Mouse (Mus musculus) midbrain, postnatal 0 days (tissue): ENCODE results near the gene Tmem87a. TPM values are rescaled to one million over a fixed set of nuclear protein-coding genes. Genes with fewer than 3 reads are reported as not detected.

Experiments
- ATAC-seq: fragments of 200-750 bp; cut with Nextera tagmentation; 2 replicates; pipeline ENCODE4 v1.8.0; 2017; ENCODE audit warnings: moderate number of reproducible peaks, mild to moderate bottlenecking, moderate TSS enrichment, moderate library complexity; ENCODE audit not compliant: low FRiP score
- DNase-seq: peaks from one replicate; pipeline ENCODE4 v3.0.0-alpha.2; 2015; ENCODE audit warnings: low spot score
- H3K27ac ChIP-seq: fragments of 300-500 bp; sonication (generic); 2 replicates; pipeline ENCODE4 v1.5.1; 2014; ENCODE audit warnings: low read depth, mild to moderate bottlenecking, low read length, mixed read lengths
- H3K27me3 ChIP-seq: fragments of 300-500 bp; sonication (generic); 2 replicates; pipeline ENCODE4 v1.6.1; 2014; ENCODE audit warnings: low read length, control low read depth, mixed read lengths; ENCODE audit not compliant: insufficient read depth
- H3K36me3 ChIP-seq: fragments of 300-500 bp; sonication (generic); 2 replicates; pipeline ENCODE4 v1.6.1; 2014; ENCODE audit warnings: low read length, control low read depth, mixed read lengths; ENCODE audit not compliant: insufficient read depth
- H3K4me1 ChIP-seq: fragments of 300-500 bp; sonication (generic); 2 replicates; pipeline ENCODE4 v1.6.1; 2014; ENCODE audit warnings: mild to moderate bottlenecking, control low read depth, antibody characterized with exemption, low read length, mixed read lengths; ENCODE audit not compliant: insufficient read depth
- H3K4me2 ChIP-seq: fragments of 300-500 bp; sonication (generic); 2 replicates; pipeline ENCODE4 v1.6.1; 2014; ENCODE audit warnings: low read depth, mild to moderate bottlenecking, low read length, mixed read lengths; ENCODE audit not compliant: poor library complexity, severe bottlenecking
- H3K4me3 ChIP-seq: fragments of 300-500 bp; sonication (generic); 2 replicates; pipeline ENCODE4 v1.5.1; 2014; ENCODE audit warnings: low read depth, mild to moderate bottlenecking, low read length, moderate library complexity
- H3K9ac ChIP-seq: fragments of 300-500 bp; sonication (generic); replicated peaks from 2 replicates; pipeline ENCODE4 v1.6.1; 2014; ENCODE audit warnings: mild to moderate bottlenecking, low read length, moderate library complexity, mixed read lengths; ENCODE audit not compliant: poor library complexity, severe bottlenecking
- H3K9me3 ChIP-seq: fragments of 300-500 bp; sonication (generic); 2 replicates; pipeline ENCODE4 v1.6.1; 2016; ENCODE audit warnings: low read length, control low read depth
- CTCF ChIP-seq: IDR thresholded peaks from 2 replicates; pipeline ENCODE4 v1.5.1; 2016; ENCODE audit warnings: antibody characterized with exemption, mild to moderate bottlenecking
- WGBS: fragments of 180-500 bp; shearing (Covaris S2); extraction: QIAGEN DNeasy Blood & Tissue Kit; methylation state at CpG from one replicate; pipeline ENCODE4 v1.1.7; 2014; 5-methylcytosine and 5-hydroxymethylcytosine counted together
- polyA plus RNA-seq: library from polyadenylated mRNA; unstranded; fragments of >200 nt; fragmentation: Nextera tagmentation; extraction: Ambion mirVana; gene quantifications from 2 replicates; pipeline ENCODE4 v1.2.1, GENCODE M21; 2015
- total RNA-seq: library from RNA; depleted of rRNA; stranded (reverse); fragments of >200 nt; gene quantifications from 2 replicates; pipeline ENCODE4 v1.2.3, GENCODE M21; 2014; rRNA removed

Gene Tmem87a
- total and polyA plus RNA-seq, 2 experiments from 2014 or later = 8.2 to 28.6 TPM

DNA sequence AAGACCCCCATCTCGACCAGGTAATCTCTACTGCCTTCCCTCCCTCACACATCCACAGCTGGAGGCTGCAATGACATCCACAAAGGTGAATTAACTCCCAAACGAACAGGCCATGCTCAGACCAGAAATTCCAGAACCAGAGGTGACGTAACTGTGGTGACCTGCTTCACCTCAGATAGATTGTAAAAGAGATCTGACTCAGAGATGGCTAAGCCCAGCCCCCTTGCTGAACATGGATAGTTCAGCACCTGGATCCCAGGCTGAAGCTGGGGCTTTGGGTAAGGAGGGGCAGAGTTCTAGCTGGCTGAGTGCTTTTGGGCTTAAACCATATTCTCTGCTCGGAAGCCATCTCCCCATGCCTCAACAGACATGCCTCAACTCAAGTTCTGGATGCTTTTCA lies 88.8 kb downstream of the Tmem87a start:
- ATAC-seq (no peak), DNase-seq (no peak)
- WGBS = 87% methylated on average over 4 of the region's 4 CpGs
- Histone ChIP-seq H3K9ac (no peak overlapping the region), H3K27ac (no peak overlapping the region), H3K9me3 (no peaks in the 10 kb centered on the region), H3K36me3 (peaks cover 30% of the 10 kb centered on the region), H3K4me1 (no peaks in the 10 kb centered on the region), H3K4me2 (no peak overlapping the region), H3K27me3 (no peaks in the 10 kb centered on the region), H3K4me3 (no peak overlapping the region)
- TF ChIP-seq CTCF = no peak

DNA sequence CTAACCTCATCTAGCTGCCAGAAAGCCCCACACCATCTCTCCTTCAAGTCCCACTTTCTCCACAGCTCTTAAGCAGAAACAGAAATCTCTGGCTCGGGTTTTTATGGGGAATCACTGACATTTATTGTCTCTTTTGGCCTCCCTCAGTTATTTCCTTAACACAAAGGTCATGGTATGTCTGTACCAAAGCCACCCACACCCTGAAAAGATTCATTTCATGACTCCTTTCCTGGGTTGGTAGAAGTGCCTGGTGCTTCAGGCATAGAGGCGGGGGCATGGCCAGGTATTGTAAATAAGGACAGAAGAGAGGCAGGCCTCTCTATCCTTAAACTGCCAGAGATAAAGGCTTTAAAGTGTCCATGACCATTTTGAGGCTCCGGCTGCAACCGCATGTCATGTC lies 89.4 kb downstream of the Tmem87a start:
- 90% methylated on average over 4 of the region's 4 CpGs for WGBS
- H3K4me3 ChIP-seq = no peak overlapping the region
- no peaks in the 10 kb centered on the region for H3K4me1 ChIP-seq

DNA sequence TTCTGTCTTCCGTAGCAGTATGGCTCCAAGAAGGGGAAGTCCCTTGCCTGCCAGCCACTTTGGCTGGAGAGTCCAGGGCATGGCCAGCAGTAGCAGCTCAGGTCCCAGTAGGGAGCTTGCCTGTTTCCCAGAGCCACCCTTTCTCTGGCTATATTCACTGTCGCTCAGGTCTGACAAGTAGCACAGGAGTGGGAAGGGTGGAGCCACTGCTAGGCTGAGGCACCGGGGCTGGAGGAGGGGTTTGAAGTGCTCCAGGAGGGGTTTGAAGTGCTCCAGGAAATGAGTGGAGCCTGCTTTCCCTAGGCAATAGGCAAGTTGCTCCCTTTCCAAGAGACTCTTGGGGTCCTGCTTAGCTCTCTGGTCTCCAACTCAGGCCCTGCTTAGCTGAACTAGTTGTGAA lies 89.9 kb downstream of the Tmem87a start, which contains the start of gene Pla2g4f:
TSS of gene Pla2g4f (minus strand) at position 190 of the 400 bp plus-strand sequence.
- no peaks in the 10 kb centered on the region for H3K4me1 ChIP-seq
- no peaks in the 10 kb centered on the region for H3K9me3 ChIP-seq
- H3K27ac ChIP-seq = no peak within 1 kb of the TSS
- no peak for DNase-seq
- H3K4me2 ChIP-seq = no peak within 1 kb of the TSS
- H3K27me3 ChIP-seq = no peaks in the 10 kb centered on the region
- no peak within 1 kb of the TSS for H3K4me3 ChIP-seq
- WGBS = 67% methylated on average over 3 of the region's 3 CpGs
- no peak for TF ChIP-seq CTCF
- H3K9ac ChIP-seq = no peak within 1 kb of the TSS
- peaks cover 25% of the 10 kb centered on the region for H3K36me3 ChIP-seq
- no peak for ATAC-seq

More for the DNA sequence above, 89.4 kb downstream of the Tmem87a start:
- ATAC-seq (no peak), DNase-seq (no peak)
- TF ChIP-seq CTCF = no peak
- H3K9me3 ChIP-seq = no peaks in the 10 kb centered on the region
- no peaks in the 10 kb centered on the region for H3K27me3 ChIP-seq
- H3K36me3 ChIP-seq = peaks cover 30% of the 10 kb centered on the region
- no peak overlapping the region for H3K9ac ChIP-seq
- H3K4me2 ChIP-seq = no peak overlapping the region
- H3K27ac ChIP-seq = no peak overlapping the region

DNA sequence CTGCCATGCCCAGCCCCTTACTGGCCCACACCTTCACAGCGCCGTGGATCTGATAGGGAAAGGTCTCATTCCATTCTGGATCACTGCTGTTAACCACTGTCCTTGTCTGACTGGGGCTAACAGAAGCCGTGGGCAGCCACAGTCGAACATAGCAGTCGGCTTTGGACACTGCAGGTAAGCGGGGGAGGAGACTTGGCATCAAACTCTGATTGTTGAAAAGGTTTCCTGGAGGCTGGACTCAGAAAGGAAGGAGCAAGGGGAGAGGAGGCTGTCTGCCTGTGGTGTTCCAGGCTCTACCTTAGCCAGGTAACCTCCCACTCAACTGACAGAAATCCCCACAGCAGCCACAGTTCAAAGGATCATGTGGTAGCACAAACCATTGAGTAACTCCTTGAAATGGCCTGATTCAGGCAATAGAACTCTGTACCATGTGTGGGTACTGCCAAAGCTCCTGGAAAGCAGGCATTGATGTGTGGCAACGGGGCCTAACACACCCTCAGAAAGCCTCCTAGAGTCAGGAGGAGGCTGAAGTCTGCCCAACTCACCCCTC lies 91.6 kb downstream of the Tmem87a start:
- Histone ChIP-seq H3K9me3 (no peaks in the 10 kb centered on the region), H3K27ac (no peak overlapping the region), H3K4me1 (no peaks in the 10 kb centered on the region), H3K36me3 (peaks cover 10% of the 10 kb centered on the region), H3K9ac (no peak overlapping the region), H3K4me2 (no peak overlapping the region), H3K27me3 (no peaks in the 10 kb centered on the region), H3K4me3 (no peak overlapping the region)
- 86% methylated on average over 7 of the region's 7 CpGs for WGBS
- DNase-seq = no peak
- TF ChIP-seq CTCF = no peak
- ATAC-seq = no peak

Other genes with a start within 250 kb of the Tmem87a start
- gene Ehd4, start 249.5 kb downstream of the Tmem87a start, total RNA-seq = 6.5 and 9.5 TPM in 2 replicates
- 16.2 and 19.7 TPM in 2 replicates for gene Ehd4, start 249.5 kb downstream of the Tmem87a start, polyA plus RNA-seq
- 18.5 and 20.0 TPM in 2 replicates for gene Pla2g4e, start 158.8 kb downstream of the Tmem87a start, total RNA-seq
- gene Pla2g4e, start 158.8 kb downstream of the Tmem87a start, polyA plus RNA-seq = 10.3 and 10.4 TPM in 2 replicates
- gene Pla2g4d, start 114.9 kb downstream of the Tmem87a start, total RNA-seq = 0.11 TPM in 1 of 2 replicates, not detected in the other
- 0.06 and 0.10 TPM in 2 replicates for gene Pla2g4d, start 114.9 kb downstream of the Tmem87a start, polyA plus RNA-seq
- gene Pla2g4f, start 89.9 kb downstream of the Tmem87a start, total RNA-seq = 0.05 TPM in 1 of 2 replicates, not detected in the other
- gene Pla2g4f, start 89.9 kb downstream of the Tmem87a start, polyA plus RNA-seq = not detected in 2 replicates
- 47.8 and 55.7 TPM in 2 replicates for gene Vps39, start 51.0 kb downstream of the Tmem87a start, total RNA-seq
- gene Vps39, start 51.0 kb downstream of the Tmem87a start, polyA plus RNA-seq = 37.1 and 37.5 TPM in 2 replicates
- gene Ganc, start 217 bp downstream of the Tmem87a start, total RNA-seq = 6.0 and 6.3 TPM in 2 replicates
- 7.9 and 9.9 TPM in 2 replicates for gene Ganc, start 217 bp downstream of the Tmem87a start, polyA plus RNA-seq
- 0.38 and 0.66 TPM in 2 replicates for gene Capn3, start 51.9 kb upstream of the Tmem87a start, total RNA-seq
- gene Capn3, start 51.9 kb upstream of the Tmem87a start, polyA plus RNA-seq = 0.61 and 0.67 TPM in 2 replicates
- 59.8 and 62.3 TPM in 2 replicates for gene Zfp106, start 159.7 kb upstream of the Tmem87a start, total RNA-seq
- gene Zfp106, start 159.7 kb upstream of the Tmem87a start, polyA plus RNA-seq = 35.5 and 39.8 TPM in 2 replicates
- 17.0 and 19.7 TPM in 2 replicates for gene Snap23, start 163.6 kb upstream of the Tmem87a start, total RNA-seq
- 10.6 and 11.3 TPM in 2 replicates for gene Snap23, start 163.6 kb upstream of the Tmem87a start, polyA plus RNA-seq
- 24.8 and 34.7 TPM in 2 replicates for gene Haus2, start 205.3 kb upstream of the Tmem87a start, total RNA-seq
- 29.3 and 32.2 TPM in 2 replicates for gene Haus2, start 205.3 kb upstream of the Tmem87a start, polyA plus RNA-seq
- gene Lrrc57, start 205.4 kb upstream of the Tmem87a start, total RNA-seq = 30.3 and 44.9 TPM in 2 replicates
- gene Lrrc57, start 205.4 kb upstream of the Tmem87a start, polyA plus RNA-seq = 22.4 and 22.7 TPM in 2 replicates
- gene Stard9, start 225.0 kb upstream of the Tmem87a start, total RNA-seq = 10.6 and 11.4 TPM in 2 replicates
- 1.6 and 2.4 TPM in 2 replicates for gene Stard9, start 225.0 kb upstream of the Tmem87a start, polyA plus RNA-seq